Mouse (Mus musculus) MN1 (cell line): ENCODE measurements around the gene Gm773.
"Not testable (repeated sequence)": the region's sequence is repeated elsewhere in the genome, so short reads cannot be mapped to it uniquely, and the experiment has no call there.

Experiments
- DNase-seq: peaks from one replicate; pipeline ENCODE4 v3.0.0-alpha.2; 2016; ENCODE audit warnings: low spot score

Gene Gm773

DNA sequence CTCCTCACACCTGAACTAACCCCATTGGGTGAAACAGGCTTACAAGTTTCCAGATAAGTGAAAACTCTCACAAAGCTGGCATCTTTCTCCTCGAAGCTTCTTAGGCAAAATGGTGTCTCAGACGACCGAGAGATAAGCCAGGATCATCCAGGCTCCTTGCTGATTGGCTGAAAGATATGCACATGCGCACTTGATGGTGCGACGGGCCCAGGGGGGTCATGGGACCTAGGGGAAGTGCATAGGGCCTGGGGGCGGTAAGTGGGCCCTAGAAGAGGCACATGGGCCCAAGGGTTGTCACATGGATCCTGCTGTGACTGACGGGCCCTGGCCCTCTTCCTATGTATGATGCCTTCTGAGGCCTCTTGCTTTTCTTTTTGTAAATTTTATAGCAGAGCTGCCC lies at the start of gene Gm773:
Gm773 (minus strand) TSS at position 111 of the 400 bp plus-strand sequence.
- DNase-seq = peak; percentile 57

- DNase-seq = not testable (repeated sequence)
Observed at GRCm38 (mm10) chrX:56186449-56186848, 26.2 kb downstream of the Gm773 start.

GRCm38 (mm10) chrX:56151396-56151795 lies 61.3 kb downstream of the Gm773 start:
- no peak for DNase-seq
